Mouse (Mus musculus) mature B cell (primary cell): ENCODE data around the gene Asb6.

Experiments used
- in situ Hi-C: fragments of 300-500 bp; cut with MboI; formaldehyde crosslinking; loops from 2 replicates; pipeline ENCODE4 v1.14.3; 2019

The Asb6 gene

DNA sequence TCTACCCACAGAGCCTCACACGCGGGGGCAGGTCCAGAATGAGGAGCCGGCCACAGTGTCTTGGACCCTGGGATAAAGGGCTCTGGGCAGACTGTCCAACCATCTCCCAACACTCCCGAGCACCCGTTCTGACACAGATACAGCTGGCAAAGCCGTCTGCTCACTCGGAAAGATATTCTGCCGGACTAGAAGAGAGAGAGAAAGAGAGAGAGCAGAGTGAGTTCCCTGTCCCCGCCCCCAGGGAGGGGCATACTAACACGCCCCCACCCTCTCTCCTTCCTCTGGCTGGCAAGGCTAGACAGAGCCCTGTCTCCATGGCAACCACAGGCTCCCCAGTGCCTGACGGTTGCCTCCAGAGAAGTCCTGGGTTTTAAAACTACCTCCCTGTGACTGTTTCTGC is 33.8 kb downstream of the Asb6 start:
- in situ Hi-C loops, result no loop called here

DNA sequence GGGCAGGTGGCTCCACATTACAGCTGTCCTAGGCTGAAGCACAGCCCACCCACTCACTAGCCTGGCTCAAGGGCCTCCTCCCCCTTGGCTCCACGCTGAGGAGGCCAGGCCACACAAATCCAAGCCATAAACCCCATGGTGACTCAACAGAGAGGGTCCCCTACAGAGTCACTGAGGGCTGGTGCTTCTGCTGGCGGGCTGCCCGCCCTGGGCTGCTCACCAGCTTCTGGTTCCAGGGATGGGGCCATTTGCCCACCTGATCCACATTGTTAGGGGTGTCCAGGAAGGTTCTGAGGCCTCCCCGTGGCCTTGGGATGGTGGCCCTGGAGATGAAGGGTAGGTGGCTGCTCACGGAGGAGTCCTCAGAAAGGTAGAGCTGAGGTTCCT is 34.3 kb downstream of the Asb6 start:
- in situ Hi-C loops, result no loop called here

- in situ Hi-C loops, result no loop called here
These were observed 34.8 kb downstream of the Asb6 start for GRCm38 (mm10) chr2:30795271-30795888.

GRCm38 (mm10) chr2:30794179-30795108 is 35.7 kb downstream of the Asb6 start:
- in situ Hi-C loops, result loop anchor here (5.0 kb wide), 1 partner anchor 362 kb away; no protein-coding TSS in a partner anchor

- in situ Hi-C loops, result loop anchor here (5.0 kb wide), 1 partner anchor 360 kb away; no protein-coding TSS in a partner anchor
These were observed 38.1 kb downstream of the Asb6 start for GRCm38 (mm10) chr2:30792061-30792460.

DNA sequence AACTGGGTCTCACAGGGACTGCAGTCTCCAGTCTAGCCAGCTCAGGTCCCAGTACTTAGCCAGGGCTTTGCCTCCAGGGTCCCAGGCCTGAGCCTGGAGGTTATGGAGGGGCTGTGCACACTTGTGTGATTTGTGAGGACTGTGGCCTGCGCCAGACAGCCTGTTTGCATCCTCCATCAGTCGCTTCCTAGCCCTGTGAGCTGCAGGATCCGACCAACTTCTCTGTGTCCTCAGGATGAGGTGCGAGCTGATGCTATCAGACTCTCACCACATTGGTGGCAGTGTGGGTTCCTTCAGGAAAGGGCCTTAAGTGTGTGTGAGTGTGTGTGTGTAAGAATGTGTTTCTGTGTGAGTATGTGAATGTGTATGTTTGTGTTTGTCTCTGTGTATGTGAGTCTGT is 42.7 kb downstream of the Asb6 start:
- in situ Hi-C loops, result no loop called here

DNA sequence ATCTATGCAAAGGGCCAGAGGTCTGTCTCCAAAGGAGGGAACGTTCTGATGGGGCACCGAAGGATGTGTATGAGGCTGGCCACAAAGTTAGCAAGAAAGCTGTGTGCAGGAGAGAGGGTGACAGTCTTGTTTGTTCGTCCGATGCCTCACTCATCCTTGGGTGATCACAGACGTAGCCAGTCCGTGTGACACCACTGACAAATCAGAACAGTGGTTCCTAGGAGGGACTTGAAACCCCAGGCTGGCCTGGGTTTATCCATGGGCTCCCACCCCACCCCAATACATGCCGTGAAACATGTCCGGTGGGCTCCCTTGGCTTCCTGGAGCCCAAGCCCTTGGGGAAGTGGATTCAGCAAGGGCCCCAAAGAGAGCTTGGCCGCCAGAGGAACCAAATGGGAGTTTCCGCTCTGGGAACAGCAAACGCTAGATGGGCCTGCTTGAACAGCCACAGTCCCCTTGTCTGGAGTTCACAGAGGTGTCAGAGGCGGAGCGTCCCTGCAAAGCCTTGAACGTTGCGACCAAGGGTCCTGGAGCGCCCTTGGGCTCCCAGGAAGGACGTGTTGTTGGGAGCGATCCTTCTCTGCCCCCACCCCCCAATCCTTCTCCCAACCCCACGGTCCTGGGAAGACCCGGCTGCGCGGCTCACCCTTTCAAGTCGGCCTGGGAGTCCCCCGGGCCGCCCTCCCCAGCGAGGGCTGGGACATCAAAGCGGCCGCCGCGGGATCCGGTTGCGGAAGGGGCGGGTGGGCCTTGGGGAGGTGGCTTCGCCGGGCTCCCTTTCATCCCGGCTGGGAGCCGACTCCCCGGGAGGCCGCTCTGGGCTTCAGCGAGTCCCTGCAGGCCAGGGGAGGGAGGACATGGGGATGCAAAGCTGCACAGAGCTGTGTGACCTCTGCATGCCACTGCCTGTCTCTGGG is 45.8 kb downstream of the Asb6 start:
- in situ Hi-C loops, result no loop called here

GRCm38 (mm10) chr2:30783346-30783745 is 46.8 kb downstream of the Asb6 start:
- in situ Hi-C loops, result no loop called here

- in situ Hi-C loops, result no loop called here
These were observed 47.5 kb downstream of the Asb6 start for GRCm38 (mm10) chr2:30782312-30783290.

DNA sequence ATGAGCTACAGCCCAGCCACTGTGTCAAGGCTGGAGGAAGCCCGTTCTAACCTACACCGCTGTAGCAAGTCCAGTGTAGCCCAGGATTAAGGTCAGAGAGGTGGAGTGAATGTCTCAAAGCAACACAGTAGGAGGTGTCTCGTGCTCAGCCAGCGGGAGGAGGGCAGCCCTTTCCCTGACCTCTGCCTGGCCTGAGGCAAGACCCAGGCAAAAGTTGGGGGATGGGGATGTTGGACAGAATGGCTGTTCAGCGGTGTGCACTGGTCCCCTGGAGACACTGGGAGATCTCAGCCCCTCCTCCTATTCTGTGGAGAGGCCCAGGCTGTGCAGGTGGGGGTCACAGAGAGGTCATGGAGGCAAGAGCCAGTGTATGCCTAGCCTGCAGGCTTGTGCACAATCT is 50.9 kb downstream of the Asb6 start:
- in situ Hi-C loops, result no loop called here

DNA sequence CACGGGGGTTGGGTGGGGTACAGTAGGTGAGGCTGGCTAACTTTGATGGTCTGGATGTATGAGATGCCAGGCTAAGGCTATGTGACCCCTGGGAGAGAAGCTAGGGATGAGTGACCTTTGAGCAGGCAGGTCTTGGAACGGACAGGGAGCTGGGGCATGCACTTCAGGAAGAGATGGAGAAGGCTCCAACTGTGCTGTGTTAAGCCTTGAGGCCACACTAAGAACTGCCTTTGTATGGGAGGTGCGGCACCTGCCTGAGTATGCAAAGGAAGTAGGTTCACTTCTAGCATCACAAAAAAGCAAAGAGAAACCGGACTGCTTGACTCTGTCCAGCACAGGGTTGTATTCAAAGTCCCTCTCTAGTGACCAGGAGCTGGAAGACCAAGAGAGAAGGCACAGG is 51.9 kb downstream of the Asb6 start:
- in situ Hi-C loops, result no loop called here

- in situ Hi-C loops, result no loop called here
These were observed 52.9 kb downstream of the Asb6 start for GRCm38 (mm10) chr2:30777266-30777665.

DNA sequence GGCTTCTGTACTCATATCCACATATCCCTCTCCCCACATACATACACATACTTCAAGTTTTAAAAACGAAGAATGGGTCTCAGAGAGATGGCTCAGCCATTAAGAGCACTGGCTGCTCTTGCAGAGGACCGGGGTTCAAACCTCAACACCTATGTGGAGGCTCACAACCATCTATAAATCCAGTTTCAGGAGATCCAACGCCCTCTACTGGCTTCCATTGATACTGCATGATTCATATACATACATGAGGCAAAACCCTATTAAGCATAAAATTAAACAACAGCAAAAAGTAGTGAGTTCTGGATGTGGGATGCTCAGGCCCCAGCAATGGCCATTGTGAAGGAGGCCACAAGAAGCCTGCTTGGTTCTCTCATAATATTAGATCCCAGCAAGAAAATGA is 54.2 kb downstream of the Asb6 start:
- in situ Hi-C loops, result no loop called here

DNA sequence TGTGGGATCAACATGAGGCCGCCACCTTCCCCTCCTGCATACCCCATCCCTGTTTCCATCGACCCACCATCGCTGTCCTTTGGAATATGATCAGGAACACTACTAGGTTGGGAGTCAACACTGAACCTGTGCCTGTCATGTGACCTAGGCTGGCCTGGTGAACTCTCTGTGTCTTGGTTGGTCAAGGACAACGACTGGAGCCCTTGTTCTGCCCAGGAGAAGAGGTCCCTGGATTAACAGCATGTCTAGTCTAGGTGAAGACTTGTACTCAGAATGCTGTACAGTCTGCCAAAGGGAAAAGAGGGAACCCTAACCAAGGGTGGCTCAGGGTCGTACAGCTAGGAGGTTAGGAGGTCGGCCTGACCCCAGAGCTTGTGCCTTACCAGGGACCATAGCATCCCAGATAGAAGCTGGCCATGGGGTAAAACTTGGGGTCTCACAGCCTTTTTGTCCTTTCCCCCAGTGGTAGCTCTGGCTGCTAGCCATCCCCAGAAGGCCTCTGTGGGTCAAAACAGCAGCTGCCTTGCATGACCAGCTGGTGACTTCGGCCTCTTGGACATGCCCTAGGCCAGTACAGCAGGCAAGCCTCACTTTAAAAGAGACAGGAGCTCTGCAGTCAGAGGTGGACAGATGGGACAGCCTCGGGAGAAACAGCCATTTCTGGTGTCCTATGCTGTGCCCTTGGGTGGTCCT is 56.7 kb downstream of the Asb6 start:
- in situ Hi-C loops, result no loop called here
